Mouse (Mus musculus): ENCODE data around the gene Epn1. TPM values are rescaled to one million over a fixed set of nuclear protein-coding genes. Genes with fewer than 3 reads are reported as not detected.

Gene Epn1
- polyA plus RNA-seq, 1 experiment: 151 TPM

GRCm38 (mm10) chr7:5086921-5087440 lies 6.9 kb downstream of the Epn1 start:
- no peak for DNase-seq
- 77% methylated on average over 5 of the region's 5 CpGs for WGBS

GRCm38 (mm10) chr7:5087886-5088285 lies 7.9 kb downstream of the Epn1 start:
- H3K4me3 ChIP-seq (replicated peaks; ENCODE audit: extremely low read depth, low read depth, low read length): no peak overlapping the region
- H3K4me1 ChIP-seq (ENCODE audit: control insufficient read depth, insufficient read depth, low read length): peaks cover 2% of the 10 kb centered on the region; the same call in 1 of the 2 replicates
- 75% methylated on average over 4 of the region's 4 CpGs for WGBS
- DNase-seq: no peak
- TF ChIP-seq POLR2A (IDR thresholded peaks at IDR 0.05; ENCODE audit: borderline replicate concordance, extremely low read depth, low read depth, low read length): no peak
- TF ChIP-seq CTCF (IDR thresholded peaks at IDR 0.05; ENCODE audit: insufficient read depth, low read length): no peak

More at GRCm38 (mm10) chr7:5086921-5087440, 6.9 kb downstream of the Epn1 start:
- no peak overlapping the region for H3K4me3 ChIP-seq (replicated peaks; ENCODE audit: extremely low read depth, low read depth, low read length)
- TF ChIP-seq CTCF (IDR thresholded peaks at IDR 0.05; ENCODE audit: insufficient read depth, low read length): no peak
- TF ChIP-seq POLR2A (IDR thresholded peaks at IDR 0.05; ENCODE audit: borderline replicate concordance, extremely low read depth, low read depth, low read length): no peak
- peaks cover 4% of the 10 kb centered on the region; the same call in 1 of the 2 replicates for H3K4me1 ChIP-seq (ENCODE audit: control insufficient read depth, insufficient read depth, low read length)

GRCm38 (mm10) chr7:5089853-5090252 lies 9.8 kb downstream of the Epn1 start:
- Histone ChIP-seq H3K4me3 (replicated peaks; ENCODE audit: extremely low read depth, low read depth, low read length) (no peak overlapping the region), H3K4me1 (ENCODE audit: control insufficient read depth, insufficient read depth, low read length) (peaks cover 2% of the 10 kb centered on the region; the same call in 1 of the 2 replicates)
- TF ChIP-seq CTCF (IDR thresholded peaks at IDR 0.05; ENCODE audit: insufficient read depth, low read length) (no peak), POLR2A (IDR thresholded peaks at IDR 0.05; ENCODE audit: borderline replicate concordance, extremely low read depth, low read depth, low read length) (no peak)
- DNase-seq: no peak
- WGBS: 91% methylated on average over 15 of the region's 15 CpGs

GRCm38 (mm10) chr7:5091008-5091728 lies 11.1 kb downstream of the Epn1 start:
- no peak for TF ChIP-seq POLR2A (IDR thresholded peaks at IDR 0.05; ENCODE audit: borderline replicate concordance, extremely low read depth, low read depth, low read length)
- no peak overlapping the region for H3K4me3 ChIP-seq (replicated peaks; ENCODE audit: extremely low read depth, low read depth, low read length)
- no peaks in the 10 kb centered on the region for H3K4me1 ChIP-seq (ENCODE audit: control insufficient read depth, insufficient read depth, low read length)
- no peak for DNase-seq
- WGBS: 87% methylated on average over 15 of the region's 15 CpGs

- 74% methylated on average over 6 of the region's 6 CpGs for WGBS
- peak; percentile 1 for DNase-seq
- H3K4me1 ChIP-seq (ENCODE audit: control insufficient read depth, insufficient read depth, low read length): no peaks in the 10 kb centered on the region
- no peak overlapping the region for H3K4me3 ChIP-seq (replicated peaks; ENCODE audit: extremely low read depth, low read depth, low read length)
- no peak for TF ChIP-seq POLR2A (IDR thresholded peaks at IDR 0.05; ENCODE audit: borderline replicate concordance, extremely low read depth, low read depth, low read length)
These were observed 12.3 kb downstream of the Epn1 start for GRCm38 (mm10) chr7:5092381-5092780.

GRCm38 (mm10) chr7:5092831-5093510 lies 12.9 kb downstream of the Epn1 start:
- H3K4me1 ChIP-seq (ENCODE audit: control insufficient read depth, insufficient read depth, low read length): no peaks in the 10 kb centered on the region
- TF ChIP-seq CTCF (IDR thresholded peaks at IDR 0.05; ENCODE audit: insufficient read depth, low read length) (no peak), POLR2A (IDR thresholded peaks at IDR 0.05; ENCODE audit: borderline replicate concordance, extremely low read depth, low read depth, low read length) (no peak)
- no peak overlapping the region for H3K4me3 ChIP-seq (replicated peaks; ENCODE audit: extremely low read depth, low read depth, low read length)
- DNase-seq: peak; percentile 1
- 78% methylated on average over 21 of the region's 21 CpGs for WGBS

GRCm38 (mm10) chr7:5098769-5099168 lies 18.7 kb downstream of the Epn1 start:
- Histone ChIP-seq H3K4me1 (ENCODE audit: control insufficient read depth, insufficient read depth, low read length) (no peaks in the 10 kb centered on the region), H3K4me3 (replicated peaks; ENCODE audit: extremely low read depth, low read depth, low read length) (no peak overlapping the region)
- no peak for DNase-seq
- 89% methylated on average over 5 of the region's 5 CpGs for WGBS
- no peak for TF ChIP-seq CTCF (IDR thresholded peaks at IDR 0.05; ENCODE audit: insufficient read depth, low read length)
- TF ChIP-seq POLR2A (IDR thresholded peaks at IDR 0.05; ENCODE audit: borderline replicate concordance, extremely low read depth, low read depth, low read length): no peak

GRCm38 (mm10) chr7:5099796-5100195 lies 19.8 kb downstream of the Epn1 start:
- no peak for TF ChIP-seq CTCF (IDR thresholded peaks at IDR 0.05; ENCODE audit: insufficient read depth, low read length)
- no peak for TF ChIP-seq POLR2A (IDR thresholded peaks at IDR 0.05; ENCODE audit: borderline replicate concordance, extremely low read depth, low read depth, low read length)
- no peak for DNase-seq
- no peak overlapping the region for H3K4me3 ChIP-seq (replicated peaks; ENCODE audit: extremely low read depth, low read depth, low read length)
- WGBS: 76% methylated on average over 3 of the region's 3 CpGs
- H3K4me1 ChIP-seq (ENCODE audit: control insufficient read depth, insufficient read depth, low read length): no peaks in the 10 kb centered on the region

GRCm38 (mm10) chr7:5101066-5101663 lies 21.1 kb downstream of the Epn1 start:
- Histone ChIP-seq H3K4me1 (ENCODE audit: control insufficient read depth, insufficient read depth, low read length) (no peaks in the 10 kb centered on the region), H3K4me3 (replicated peaks; ENCODE audit: extremely low read depth, low read depth, low read length) (no peak overlapping the region)
- TF ChIP-seq POLR2A (IDR thresholded peaks at IDR 0.05; ENCODE audit: borderline replicate concordance, extremely low read depth, low read depth, low read length) (no peak), CTCF (IDR thresholded peaks at IDR 0.05; ENCODE audit: insufficient read depth, low read length) (no peak)
- DNase-seq: no peak
- WGBS: 67% methylated on average over 10 of the region's 10 CpGs

Data from lung, adult 2 months (tissue).